Mouse (Mus musculus): ENCODE measurements around the gene Elane. TPM values are rescaled to one million over a fixed set of nuclear protein-coding genes. Genes with fewer than 3 reads are reported as not detected.

The Elane gene
- polyA plus RNA-seq, 1 experiment from 2014 or later = not detected

DNA sequence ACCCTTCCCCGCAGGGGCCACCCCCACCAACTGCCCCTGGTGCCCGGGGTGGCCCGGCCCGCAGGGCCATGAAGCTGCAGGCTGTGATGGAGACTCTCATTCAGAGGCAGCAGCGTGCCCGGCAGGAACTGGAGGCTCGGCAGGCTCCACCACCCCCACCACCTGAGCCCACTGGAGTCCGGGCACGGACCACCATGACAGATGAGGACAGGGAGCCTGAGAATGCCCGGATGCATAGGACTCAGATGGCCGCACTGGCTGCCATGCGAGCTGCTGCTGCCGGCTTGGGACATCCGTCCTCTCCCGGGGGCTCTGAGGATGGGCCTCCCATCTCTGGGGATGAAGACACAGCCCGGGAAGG is 44.8 kb downstream of the Elane start:
- Histone ChIP-seq H3K4me2 (replicated peaks) (peak overlapping the region; percentile 84; the same call in 1 of the 2 replicates), H3K36me3 (peaks cover 32% of the 10 kb centered on the region), H3K9me3 (replicated peaks) (no peaks in the 10 kb centered on the region), H3K4me3 (no peak overlapping the region), H3K27ac (peak overlapping the region; percentile 18), H3K9ac (peak overlapping the region; percentile 28; the same call in 1 of the 2 replicates), H3K4me1 (peaks cover 64% of the 10 kb centered on the region), H3K27me3 (no peaks in the 10 kb centered on the region)
- 66% methylated on average over 16 of the region's 16 CpGs for WGBS
- ATAC-seq (ENCODE audit: low FRiP score) = no peak

GRCm38 (mm10) chr10:79931797-79932196 is 45.8 kb downstream of the Elane start:
- no peak overlapping the region for H3K27ac ChIP-seq
- no peak overlapping the region for H3K4me3 ChIP-seq
- peaks cover 64% of the 10 kb centered on the region for H3K4me1 ChIP-seq
- no peak overlapping the region for H3K9ac ChIP-seq
- peaks cover 37% of the 10 kb centered on the region for H3K36me3 ChIP-seq
- WGBS = 79% methylated on average over 9 of the region's 9 CpGs
- no peak overlapping the region for H3K4me2 ChIP-seq (replicated peaks)
- H3K27me3 ChIP-seq = no peaks in the 10 kb centered on the region
- no peak for ATAC-seq (ENCODE audit: low FRiP score)
- no peaks in the 10 kb centered on the region for H3K9me3 ChIP-seq (replicated peaks)

- no peak for ATAC-seq (ENCODE audit: low FRiP score)
- Histone ChIP-seq H3K4me2 (replicated peaks) (no peak overlapping the region), H3K9ac (0 out of 2 replicates have a peak overlapping the region, but pooled peaks have one; percentile 3), H3K27ac (peak overlapping the region; percentile 45; the same call in 1 of the 2 replicates), H3K4me3 (no peak overlapping the region), H3K9me3 (replicated peaks) (no peaks in the 10 kb centered on the region), H3K27me3 (no peaks in the 10 kb centered on the region), H3K4me1 (peaks cover 73% of the 10 kb centered on the region), H3K36me3 (peaks cover 43% of the 10 kb centered on the region)
- WGBS = 19% methylated on average over 8 of the region's 8 CpGs
These were observed 46.7 kb downstream of the Elane start for GRCm38 (mm10) chr10:79932736-79933135.

GRCm38 (mm10) chr10:79933145-79933679 is 47.2 kb downstream of the Elane start:
- WGBS = 58% methylated on average over 9 of the region's 9 CpGs
- H3K4me3 ChIP-seq = no peak overlapping the region
- H3K9ac ChIP-seq = 0 out of 2 replicates have a peak overlapping the region, but pooled peaks have one; percentile 24
- peaks cover 77% of the 10 kb centered on the region for H3K4me1 ChIP-seq
- H3K4me2 ChIP-seq (replicated peaks) = no peak overlapping the region
- peaks cover 43% of the 10 kb centered on the region for H3K36me3 ChIP-seq
- H3K9me3 ChIP-seq (replicated peaks) = no peaks in the 10 kb centered on the region
- no peak for ATAC-seq (ENCODE audit: low FRiP score)
- peaks cover 4% of the 10 kb centered on the region; the same call in 1 of the 2 replicates for H3K27me3 ChIP-seq
- H3K27ac ChIP-seq = peak overlapping the region; percentile 45; the same call in 1 of the 2 replicates

DNA sequence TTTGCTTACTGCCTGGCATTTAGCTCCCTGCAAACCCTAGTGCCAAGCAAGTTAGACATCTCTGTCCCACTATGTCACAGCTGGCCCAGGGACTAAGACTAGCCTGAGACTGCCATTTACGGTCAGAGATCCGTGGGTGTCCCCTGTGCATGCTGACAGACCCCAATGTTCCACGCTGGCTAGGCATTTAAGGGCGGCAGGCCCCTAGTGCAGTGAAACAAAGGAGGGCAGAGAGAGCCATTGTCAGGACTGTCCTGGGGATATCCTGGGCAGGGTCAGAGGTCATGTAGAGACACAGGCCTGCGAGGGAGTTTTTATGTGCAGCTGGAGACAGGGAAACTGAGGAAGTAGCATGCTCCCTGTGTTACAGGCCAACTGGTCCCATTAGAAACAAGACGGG is 47.8 kb downstream of the Elane start:
- 24% methylated on average over 6 of the region's 6 CpGs for WGBS
- Histone ChIP-seq H3K27me3 (peaks cover 4% of the 10 kb centered on the region; the same call in 1 of the 2 replicates), H3K36me3 (peaks cover 43% of the 10 kb centered on the region), H3K4me3 (no peak overlapping the region), H3K9ac (0 out of 2 replicates have a peak overlapping the region, but pooled peaks have one; percentile 24), H3K4me2 (replicated peaks) (no peak overlapping the region), H3K27ac (peak overlapping the region; percentile 40), H3K4me1 (peaks cover 71% of the 10 kb centered on the region), H3K9me3 (replicated peaks) (no peaks in the 10 kb centered on the region)
- ATAC-seq (ENCODE audit: low FRiP score) = no peak

GRCm38 (mm10) chr10:79934272-79934721 is 48.2 kb downstream of the Elane start:
- Histone ChIP-seq H3K36me3 (peaks cover 43% of the 10 kb centered on the region), H3K4me3 (no peak overlapping the region), H3K9me3 (replicated peaks) (no peaks in the 10 kb centered on the region), H3K27me3 (peaks cover 4% of the 10 kb centered on the region; the same call in 1 of the 2 replicates), H3K4me2 (replicated peaks) (no peak overlapping the region), H3K27ac (no peak overlapping the region; the same call in 1 of the 2 replicates), H3K9ac (0 out of 2 replicates have a peak overlapping the region, but pooled peaks have one; percentile 24), H3K4me1 (peaks cover 67% of the 10 kb centered on the region)
- ATAC-seq (ENCODE audit: low FRiP score) = no peak
- WGBS = 51% methylated on average over 13 of the region's 13 CpGs

DNA sequence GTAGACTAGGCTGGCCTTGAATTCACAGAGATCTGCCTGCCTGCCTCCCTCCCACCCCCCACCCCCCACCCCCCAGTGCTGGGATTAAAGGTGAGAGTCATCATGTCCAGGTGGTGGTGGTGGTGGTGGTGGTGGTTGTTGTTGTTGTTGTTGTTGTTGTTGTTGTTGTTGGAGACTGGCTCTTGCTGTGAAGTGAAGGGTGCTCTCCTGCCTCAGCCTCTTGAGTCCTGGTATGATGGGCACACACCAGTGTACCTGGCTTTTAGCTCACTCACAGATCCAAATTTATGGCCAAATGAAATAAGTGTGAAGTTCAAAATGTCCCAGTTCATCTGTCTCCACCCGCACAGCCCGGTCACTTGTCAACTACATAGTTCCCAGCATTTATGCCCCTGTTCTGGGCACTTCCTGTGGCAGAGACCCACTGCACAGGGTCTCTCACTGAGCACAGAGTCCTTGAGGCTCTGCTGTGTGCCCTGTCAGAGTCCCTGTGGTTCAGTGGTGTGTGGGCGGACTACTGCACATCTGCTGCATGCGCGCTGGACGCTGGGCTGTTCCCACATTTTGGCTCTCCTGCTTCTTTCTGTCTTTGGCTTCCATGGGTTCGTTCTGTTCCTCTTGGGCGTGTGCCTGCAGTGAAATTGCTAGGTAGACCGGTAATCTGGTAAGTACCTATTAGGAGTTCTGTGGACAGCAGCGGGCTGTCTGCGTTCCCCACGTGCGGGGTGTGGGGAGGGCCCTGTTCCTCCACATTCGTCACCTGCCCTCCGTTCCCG is 48.9 kb downstream of the Elane start:
- Histone ChIP-seq H3K4me2 (replicated peaks) (no peak overlapping the region), H3K27me3 (peaks cover 4% of the 10 kb centered on the region; the same call in 1 of the 2 replicates), H3K9me3 (replicated peaks) (no peaks in the 10 kb centered on the region), H3K36me3 (peaks cover 43% of the 10 kb centered on the region), H3K9ac (0 out of 2 replicates have a peak overlapping the region, but pooled peaks have one; percentile 24), H3K4me1 (peaks cover 60% of the 10 kb centered on the region), H3K4me3 (no peak overlapping the region), H3K27ac (no peak overlapping the region)
- 90% methylated on average over 16 of the region's 16 CpGs for WGBS
- ATAC-seq (ENCODE audit: low FRiP score) = no peak

DNA sequence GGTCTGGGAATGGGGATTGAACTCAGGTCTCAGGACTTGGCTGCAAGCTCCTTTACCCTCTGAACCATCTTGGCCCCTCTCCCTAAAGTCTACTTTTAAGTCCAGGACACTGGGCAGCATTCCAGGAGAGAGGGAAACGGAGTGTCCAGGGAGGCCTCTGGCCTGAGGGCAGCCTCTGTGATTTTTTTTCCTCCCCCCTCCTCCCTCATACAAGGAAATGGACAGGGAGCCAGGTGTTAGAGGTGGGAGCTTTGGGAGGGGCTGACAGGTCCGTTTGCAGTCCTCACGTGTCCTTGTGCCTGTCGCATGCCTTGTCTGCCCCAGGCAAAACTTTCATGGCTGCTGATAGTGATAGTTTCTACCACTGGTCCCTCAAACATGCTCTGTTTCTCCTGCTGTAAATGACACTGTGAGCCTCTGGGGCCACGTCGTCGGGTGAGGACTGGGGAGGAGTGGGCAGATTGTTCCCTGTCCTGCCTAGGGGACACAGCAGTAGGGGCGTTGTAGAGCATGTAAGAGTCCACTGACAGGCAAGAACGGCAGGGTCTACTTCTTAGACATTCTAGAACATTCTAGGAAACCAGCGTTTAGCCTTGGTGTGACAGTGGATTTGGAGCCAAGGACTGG is 50.4 kb downstream of the Elane start:
- H3K4me2 ChIP-seq (replicated peaks) = no peak overlapping the region
- peaks cover 4% of the 10 kb centered on the region; the same call in 1 of the 2 replicates for H3K27me3 ChIP-seq
- peaks cover 36% of the 10 kb centered on the region for H3K36me3 ChIP-seq
- H3K9me3 ChIP-seq (replicated peaks) = no peaks in the 10 kb centered on the region
- WGBS = 75% methylated on average over 10 of the region's 10 CpGs
- H3K4me3 ChIP-seq = no peak overlapping the region
- no peak overlapping the region for H3K9ac ChIP-seq
- peaks cover 51% of the 10 kb centered on the region for H3K4me1 ChIP-seq
- no peak for ATAC-seq (ENCODE audit: low FRiP score)
- no peak overlapping the region for H3K27ac ChIP-seq

DNA sequence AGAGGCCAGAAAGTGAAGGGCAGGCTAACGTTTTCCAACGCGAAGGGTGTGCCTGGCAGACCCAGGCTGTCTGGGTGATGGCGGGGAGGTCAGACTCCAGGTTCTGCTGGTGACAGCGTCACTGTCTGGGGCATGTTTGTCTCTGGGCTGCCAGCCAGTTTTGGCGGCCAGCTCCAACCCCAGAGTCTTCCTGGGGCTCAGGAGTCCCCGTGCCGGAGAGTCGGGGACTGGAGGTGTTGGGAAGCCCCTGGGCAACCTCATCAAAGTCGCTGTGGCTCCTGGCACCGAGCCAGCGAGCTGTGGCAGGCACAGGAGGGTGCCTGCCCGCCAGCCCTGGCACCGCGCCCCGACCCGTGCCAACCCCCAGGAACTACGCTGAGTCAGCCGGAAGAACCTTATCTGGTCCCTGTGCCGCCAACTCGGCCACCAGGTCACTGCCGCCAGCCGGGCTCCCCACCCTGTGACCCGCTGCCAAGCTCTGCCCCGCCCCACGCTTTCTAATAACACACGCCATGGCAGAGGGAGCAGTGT is 50.9 kb downstream of the Elane start:
- no peak overlapping the region for H3K9ac ChIP-seq
- H3K36me3 ChIP-seq = peaks cover 35% of the 10 kb centered on the region
- no peak overlapping the region; the same call in 1 of the 2 replicates for H3K4me2 ChIP-seq (replicated peaks)
- no peaks in the 10 kb centered on the region for H3K9me3 ChIP-seq (replicated peaks)
- H3K27me3 ChIP-seq = peaks cover 4% of the 10 kb centered on the region; the same call in 1 of the 2 replicates
- ATAC-seq (ENCODE audit: low FRiP score) = peak; percentile 15; the same call in 1 of the 2 replicates
- H3K4me1 ChIP-seq = peaks cover 49% of the 10 kb centered on the region
- WGBS = 74% methylated on average over 27 of the region's 27 CpGs
- no peak overlapping the region for H3K4me3 ChIP-seq
- H3K27ac ChIP-seq = no peak overlapping the region

Small RNAs within 50 kb of the gene (microRNA-seq; reads per million reads assigned to microRNA genes)
- gene Mir6910 = not detected

Other genes with a start within 250 kb of the Elane start
- gene Shc2, start 248.3 kb upstream of the Elane start, polyA plus RNA-seq (2016; fragmentation: Nextera tagmentation; extraction: Ambion mirVana) = 30.3 and 33.0 TPM in 2 replicates
- gene Odf3l2, start 240.5 kb upstream of the Elane start, polyA plus RNA-seq (2016; fragmentation: Nextera tagmentation; extraction: Ambion mirVana) = not detected in 2 replicates
- 2.9 and 3.2 TPM in 2 replicates for gene Madcam1, start 221.7 kb upstream of the Elane start, polyA plus RNA-seq (2016; fragmentation: Nextera tagmentation; extraction: Ambion mirVana)
- 68.1 and 69.4 TPM in 2 replicates for gene Tpgs1, start 216.9 kb upstream of the Elane start, polyA plus RNA-seq (2016; fragmentation: Nextera tagmentation; extraction: Ambion mirVana)
- 121 and 124 TPM in 2 replicates for gene Cdc34, start 204.1 kb upstream of the Elane start, polyA plus RNA-seq (2016; fragmentation: Nextera tagmentation; extraction: Ambion mirVana)
- 1.2 and 1.3 TPM in 2 replicates for gene Gzmm, start 197.2 kb upstream of the Elane start, polyA plus RNA-seq (2016; fragmentation: Nextera tagmentation; extraction: Ambion mirVana)
- gene Bsg, start 181.8 kb upstream of the Elane start, polyA plus RNA-seq (2016; fragmentation: Nextera tagmentation; extraction: Ambion mirVana) = 658 and 661 TPM in 2 replicates
- 0.45 and 0.48 TPM in 2 replicates for gene Hcn2, start 169.6 kb upstream of the Elane start, polyA plus RNA-seq (2016; fragmentation: Nextera tagmentation; extraction: Ambion mirVana)
- gene Polrmt, start 139.7 kb upstream of the Elane start, polyA plus RNA-seq (2016; fragmentation: Nextera tagmentation; extraction: Ambion mirVana) = 42.7 and 47.5 TPM in 2 replicates
- gene Fgf22, start 131.2 kb upstream of the Elane start, polyA plus RNA-seq (2016; fragmentation: Nextera tagmentation; extraction: Ambion mirVana) = 0.42 and 0.72 TPM in 2 replicates
- 103 and 108 TPM in 2 replicates for gene Rnf126, start 119.3 kb upstream of the Elane start, polyA plus RNA-seq (2016; fragmentation: Nextera tagmentation; extraction: Ambion mirVana)
- 2.3 and 2.7 TPM in 2 replicates for gene Fstl3, start 109.0 kb upstream of the Elane start, polyA plus RNA-seq (2016; fragmentation: Nextera tagmentation; extraction: Ambion mirVana)
- 0.23 and 0.30 TPM in 2 replicates for gene Prss57, start 95.3 kb upstream of the Elane start, polyA plus RNA-seq (2016; fragmentation: Nextera tagmentation; extraction: Ambion mirVana)
- gene Palm, start 92.7 kb upstream of the Elane start, polyA plus RNA-seq (2016; fragmentation: Nextera tagmentation; extraction: Ambion mirVana) = 189 and 198 TPM in 2 replicates
- 1.3 and 2.1 TPM in 2 replicates for gene Misp, start 65.3 kb upstream of the Elane start, polyA plus RNA-seq (2016; fragmentation: Nextera tagmentation; extraction: Ambion mirVana)
- gene Ptbp1, start 31.8 kb upstream of the Elane start, polyA plus RNA-seq (2016; fragmentation: Nextera tagmentation; extraction: Ambion mirVana) = 201 and 211 TPM in 2 replicates
- 11.8 and 14.1 TPM in 2 replicates for gene Prtn3, start 11.8 kb upstream of the Elane start, polyA plus RNA-seq (2016; fragmentation: Nextera tagmentation; extraction: Ambion mirVana)
- gene Plppr3, start 11.6 kb upstream of the Elane start, polyA plus RNA-seq (2016; fragmentation: Nextera tagmentation; extraction: Ambion mirVana) = 289 and 290 TPM in 2 replicates
- not detected in 2 replicates for gene Cfd, start 4.6 kb downstream of the Elane start, polyA plus RNA-seq (2016; fragmentation: Nextera tagmentation; extraction: Ambion mirVana)
- gene Med16, start 22.7 kb downstream of the Elane start, polyA plus RNA-seq (2016; fragmentation: Nextera tagmentation; extraction: Ambion mirVana) = 63.3 and 70.0 TPM in 2 replicates
- 25.5 and 54.9 TPM in 2 replicates for gene Gm26602, start 24.6 kb downstream of the Elane start, polyA plus RNA-seq (2016; fragmentation: Nextera tagmentation; extraction: Ambion mirVana)
- 1.2 and 1.6 TPM in 2 replicates for gene Kiss1r, start 30.7 kb downstream of the Elane start, polyA plus RNA-seq (2016; fragmentation: Nextera tagmentation; extraction: Ambion mirVana)
- gene R3hdm4, start 35.0 kb downstream of the Elane start, polyA plus RNA-seq (2016; fragmentation: Nextera tagmentation; extraction: Ambion mirVana) = 173 and 184 TPM in 2 replicates
- 4.7 and 5.3 TPM in 2 replicates for gene Arid3a, start 40.8 kb downstream of the Elane start, polyA plus RNA-seq (2016; fragmentation: Nextera tagmentation; extraction: Ambion mirVana)
- gene Wdr18, start 73.9 kb downstream of the Elane start, polyA plus RNA-seq (2016; fragmentation: Nextera tagmentation; extraction: Ambion mirVana) = 89.4 and 100 TPM in 2 replicates
- gene Grin3b, start 84.5 kb downstream of the Elane start, polyA plus RNA-seq (2016; fragmentation: Nextera tagmentation; extraction: Ambion mirVana) = 0.23 and 0.44 TPM in 2 replicates
- 23.1 and 25.5 TPM in 2 replicates for gene Tmem259, start 98.1 kb downstream of the Elane start, polyA plus RNA-seq (2016; fragmentation: Nextera tagmentation; extraction: Ambion mirVana)
- 178 and 204 TPM in 2 replicates for gene Cnn2, start 102.3 kb downstream of the Elane start, polyA plus RNA-seq (2016; fragmentation: Nextera tagmentation; extraction: Ambion mirVana)
- 6.9 and 7.7 TPM in 2 replicates for gene Abca7, start 110.2 kb downstream of the Elane start, polyA plus RNA-seq (2016; fragmentation: Nextera tagmentation; extraction: Ambion mirVana)
- gene Arhgap45, start 130.4 kb downstream of the Elane start, polyA plus RNA-seq (2016; fragmentation: Nextera tagmentation; extraction: Ambion mirVana) = 8.7 and 8.9 TPM in 2 replicates
- 163 and 171 TPM in 2 replicates for gene Polr2e, start 153.5 kb downstream of the Elane start, polyA plus RNA-seq (2016; fragmentation: Nextera tagmentation; extraction: Ambion mirVana)
- gene Gpx4, start 160.9 kb downstream of the Elane start, polyA plus RNA-seq (2016; fragmentation: Nextera tagmentation; extraction: Ambion mirVana) = 449 and 484 TPM in 2 replicates
- gene Sbno2, start 219.3 kb downstream of the Elane start, polyA plus RNA-seq (2016; fragmentation: Nextera tagmentation; extraction: Ambion mirVana) = 15.1 TPM in 2 replicates
- 13.1 and 16.1 TPM in 2 replicates for gene Stk11, start 229.6 kb downstream of the Elane start, polyA plus RNA-seq (2016; fragmentation: Nextera tagmentation; extraction: Ambion mirVana)

Measured in hindbrain, embryonic 12.5 days (tissue).